Mouse (Mus musculus) liver, adult 2 months (tissue): ENCODE results near the gene Zfp113. TPM values are rescaled to one million over a fixed set of nuclear protein-coding genes. Genes with fewer than 3 reads are reported as not detected.
A peak's percentile ranks its signal among the peaks of the same experiment; 100 is the strongest.

Experiments
- DNase-seq: peaks from one replicate; pipeline ENCODE4 v3.0.0-alpha.2; 2011; ENCODE audit warnings: low read depth, low spot score; ENCODE audit errors: extremely low read depth
- H3K27ac ChIP-seq: fragments of 200-500 bp; replicated peaks from 2 replicates; pipeline ENCODE4 v1.5.1; 2012; ENCODE audit warnings: low read depth, mild to moderate bottlenecking, control low read depth, inconsistent platforms, low read length; ENCODE audit not compliant: insufficient read depth
- H3K27me3 ChIP-seq: fragments of 200-500 bp; 2 replicates; pipeline ENCODE4 v1.6.1; 2012; ENCODE audit warnings: mild to moderate bottlenecking, moderate library complexity, low read length, inconsistent platforms; ENCODE audit not compliant: control insufficient read depth, insufficient read depth
- H3K36me3 ChIP-seq: fragments of 200-500 bp; 2 replicates; pipeline ENCODE4 v1.6.1; 2012; ENCODE audit warnings: low read length, inconsistent platforms; ENCODE audit not compliant: control insufficient read depth, insufficient read depth
- H3K4me1 ChIP-seq: fragments of 200-500 bp; 2 replicates; pipeline ENCODE4 v1.6.1; 2011; ENCODE audit warnings: low read length; ENCODE audit not compliant: control insufficient read depth, insufficient read depth
- H3K4me3 ChIP-seq: fragments of 200-500 bp; 2 replicates; pipeline ENCODE4 v1.5.1; 2011; ENCODE audit warnings: low read depth, mild to moderate bottlenecking, control low read depth, low read length, moderate library complexity; ENCODE audit not compliant: insufficient read depth
- H3K79me2 ChIP-seq: fragments of 200-500 bp; 2 replicates; pipeline ENCODE4 v1.6.1; 2012; ENCODE audit warnings: inconsistent platforms, mild to moderate bottlenecking, low read length, moderate library complexity; ENCODE audit not compliant: control insufficient read depth, insufficient read depth
- H3K9ac ChIP-seq: fragments of 200-500 bp; 2 replicates; pipeline ENCODE4 v1.6.1; 2012; ENCODE audit warnings: low read depth, mild to moderate bottlenecking, control low read depth, inconsistent platforms, low read length
- CTCF ChIP-seq: fragments of 200-500 bp; IDR thresholded peaks from 2 replicates; pipeline ENCODE4 v1.5.1; 2011; ENCODE audit warnings: low read depth, low read length, control low read depth
- POLR2A ChIP-seq: fragments of 200-500 bp; IDR thresholded peaks from 2 replicates; pipeline ENCODE4 v1.6.1; 2011; ENCODE audit warnings: low read length, control low read depth; ENCODE audit not compliant: insufficient read depth; ENCODE audit errors: extremely low read depth
- WGBS: fragments of 180-500 bp; shearing (Covaris S2); methylation state at CpG from one replicate; pipeline ENCODE4 v1.1.7; 2018; 5-methylcytosine and 5-hydroxymethylcytosine counted together
- polyA plus RNA-seq: library from polyadenylated mRNA; depleted of rRNA; stranded (reverse); fragments of >200 nt; gene quantifications from 2 replicates; pipeline ENCODE4 v1.2.3, GENCODE M21; 2012
- total RNA-seq: library from RNA; depleted of rRNA; stranded (reverse); fragments of >200 nt; gene quantifications from 2 replicates; pipeline ENCODE4 v1.2.3, GENCODE M21; 2014

Gene Zfp113
- total and polyA plus RNA-seq, 2 experiments = 3.8 to 4.2 TPM

DNA sequence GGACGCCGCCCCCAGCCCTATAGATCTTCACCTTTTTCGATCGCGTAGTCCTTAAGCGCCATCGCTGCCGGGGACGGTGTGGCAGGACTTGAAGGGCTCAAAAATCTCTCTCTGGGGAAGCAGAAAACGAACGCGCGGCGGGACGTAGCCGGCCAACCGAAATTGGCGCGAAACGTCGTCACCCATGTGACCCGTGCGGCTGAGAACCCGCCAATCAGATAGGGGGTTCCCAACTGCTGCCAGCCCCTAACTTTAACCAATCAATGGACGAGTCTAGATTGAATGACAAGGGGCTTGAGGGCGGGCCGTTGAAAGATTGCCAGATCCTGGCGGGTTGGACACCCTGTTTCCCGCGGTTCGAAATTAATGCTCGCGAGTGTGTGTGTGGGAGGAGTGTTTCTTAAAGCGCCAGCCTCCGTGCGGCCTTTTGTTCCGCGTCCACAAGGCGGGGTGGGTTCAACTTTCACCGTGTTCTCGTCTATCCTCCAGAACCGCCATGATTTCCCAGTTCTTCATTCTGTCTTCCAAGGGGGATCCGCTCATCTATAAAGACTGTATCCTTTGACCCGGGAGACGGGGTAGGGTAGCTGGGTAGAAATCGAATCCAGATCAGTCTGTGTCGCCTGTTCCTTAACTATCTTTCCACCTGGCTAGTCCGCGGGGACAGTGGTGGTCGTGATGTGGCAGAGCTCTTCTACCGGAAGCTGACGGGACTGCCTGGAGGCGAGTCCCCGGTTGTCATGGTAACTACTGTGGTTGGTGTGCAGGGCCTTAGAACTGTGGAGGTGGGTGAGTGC is 16.3 kb upstream of the Zfp113 start, which contains the start of the genes Ap4m1 and Mcm7:
TSS of gene Ap4m1 (plus strand) at position 308 of the 797 bp plus-strand sequence.
TSS of gene Mcm7 (minus strand) at position 728 of the 797 bp plus-strand sequence.
- Histone ChIP-seq H3K27ac (peak within 1 kb of the TSS; percentile 62), H3K4me3 (peak within 1 kb of the TSS; percentile 61), H3K4me1 (peaks cover 2% of the 10 kb centered on the region; the same call in 1 of the 2 replicates), H3K36me3 (peaks cover under 1% of the 10 kb centered on the region; the same call in 1 of the 2 replicates), H3K9ac (peak within 1 kb of the TSS; percentile 60), H3K27me3 (no peaks in the 10 kb centered on the region), H3K79me2 (no peaks in the 10 kb centered on the region; the same call in 1 of the 2 replicates)
- TF ChIP-seq POLR2A (0 out of 2 replicates have a peak, but pooled peaks have one; percentile 15), CTCF (0 out of 2 replicates have a peak, but pooled peaks have one; percentile 3)
- under 1% methylated on average over 54 of the region's 54 CpGs for WGBS
- peak; percentile 94 for DNase-seq

DNA sequence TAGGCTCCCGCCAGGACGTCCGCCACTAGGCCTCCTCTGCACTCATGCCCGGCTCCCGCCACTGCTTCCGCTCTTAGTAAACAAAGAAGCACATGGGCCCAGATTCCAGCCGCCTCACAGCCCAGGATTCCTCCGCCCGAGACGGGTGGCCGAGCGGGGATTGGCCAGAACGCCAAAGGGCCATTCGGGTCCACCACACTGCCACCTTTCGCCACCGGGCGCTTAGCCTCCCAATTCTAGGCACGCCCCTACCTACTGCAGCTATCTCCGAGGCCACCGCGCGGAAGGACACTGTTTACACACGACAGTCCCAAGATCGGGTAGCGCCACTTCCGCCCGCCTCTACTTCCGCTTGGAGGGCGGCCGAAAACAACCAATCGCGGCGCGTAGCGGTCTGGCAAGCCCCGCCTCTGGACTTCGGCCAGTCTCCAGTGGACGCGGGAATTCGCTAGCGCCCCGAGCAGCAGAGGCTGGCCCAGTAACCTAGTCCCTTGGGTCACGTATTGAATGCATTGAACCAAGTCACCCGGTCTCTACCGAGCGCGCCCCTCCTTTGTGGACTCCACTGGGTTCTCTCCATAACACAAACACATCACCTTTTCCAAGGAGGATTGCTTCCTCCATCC is 15.5 kb upstream of the Zfp113 start:
- TF ChIP-seq CTCF (no peak), POLR2A (peak; percentile 37; the same call in 1 of the 2 replicates)
- peaks cover 2% of the 10 kb centered on the region; the same call in 1 of the 2 replicates for H3K4me1 ChIP-seq
- peak overlapping the region; percentile 49 for H3K9ac ChIP-seq
- H3K36me3 ChIP-seq = peaks cover 9% of the 10 kb centered on the region; the same call in 1 of the 2 replicates
- under 1% methylated on average over 47 of the region's 47 CpGs for WGBS
- peak overlapping the region; percentile 61 for H3K4me3 ChIP-seq
- H3K79me2 ChIP-seq = no peaks in the 10 kb centered on the region; the same call in 1 of the 2 replicates
- DNase-seq = peak; percentile 97
- no peaks in the 10 kb centered on the region for H3K27me3 ChIP-seq
- peak overlapping the region; percentile 62 for H3K27ac ChIP-seq

DNA sequence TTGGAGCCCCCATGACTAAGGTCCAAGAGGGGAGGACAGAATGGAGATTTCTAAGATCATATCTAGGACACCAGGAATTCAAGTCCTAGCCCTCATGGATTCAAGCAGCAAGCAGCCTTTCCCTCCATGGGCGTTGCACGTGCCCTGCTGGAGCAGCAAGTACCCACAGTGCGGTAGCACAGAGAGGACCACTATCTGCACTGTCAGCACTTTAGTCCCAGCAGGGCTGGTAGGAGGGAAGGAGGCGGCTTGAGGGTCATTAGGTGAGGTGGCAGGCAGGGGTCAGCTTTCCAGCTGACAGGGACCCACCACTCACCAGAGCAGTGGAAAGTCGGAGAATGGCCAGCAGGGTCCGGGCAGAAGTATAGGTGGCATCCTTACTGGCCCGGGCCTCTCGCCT is 10.1 kb upstream of the Zfp113 start:
- Histone ChIP-seq H3K4me1 (peaks cover 7% of the 10 kb centered on the region), H3K36me3 (peaks cover 26% of the 10 kb centered on the region; the same call in 1 of the 2 replicates), H3K9ac (no peak overlapping the region), H3K79me2 (peaks cover 2% of the 10 kb centered on the region; the same call in 1 of the 2 replicates), H3K27ac (no peak overlapping the region), H3K4me3 (no peak overlapping the region), H3K27me3 (no peaks in the 10 kb centered on the region)
- no peak for DNase-seq
- WGBS = 84% methylated on average over 8 of the region's 8 CpGs
- TF ChIP-seq CTCF = no peak
- TF ChIP-seq POLR2A = no peak

DNA sequence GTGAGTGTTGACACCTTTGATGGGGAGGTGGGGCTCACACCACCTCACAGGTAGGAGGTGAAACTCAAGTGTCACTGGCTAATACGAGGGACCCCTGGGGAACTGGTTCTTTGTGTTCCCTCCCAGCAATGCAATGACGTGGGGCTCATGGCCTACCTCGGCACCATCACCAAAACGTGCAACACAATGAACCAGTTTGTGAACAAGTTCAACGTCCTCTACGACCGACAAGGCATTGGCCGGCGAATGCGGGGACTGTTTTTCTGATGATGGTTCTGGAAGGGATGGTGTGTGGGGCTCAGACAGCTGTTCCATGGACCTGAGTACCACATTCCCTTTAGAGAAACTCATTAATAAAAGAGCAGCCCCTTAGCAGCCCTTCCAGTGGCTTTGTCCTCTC is 8.1 kb upstream of the Zfp113 start:
- 82% methylated on average over 10 of the region's 10 CpGs for WGBS
- TF ChIP-seq POLR2A (no peak), CTCF (no peak)
- Histone ChIP-seq H3K4me1 (peaks cover 7% of the 10 kb centered on the region), H3K27me3 (no peaks in the 10 kb centered on the region), H3K9ac (no peak overlapping the region), H3K79me2 (peaks cover 2% of the 10 kb centered on the region; the same call in 1 of the 2 replicates), H3K4me3 (no peak overlapping the region), H3K36me3 (peaks cover 26% of the 10 kb centered on the region; the same call in 1 of the 2 replicates), H3K27ac (no peak overlapping the region)
- DNase-seq = no peak

DNA sequence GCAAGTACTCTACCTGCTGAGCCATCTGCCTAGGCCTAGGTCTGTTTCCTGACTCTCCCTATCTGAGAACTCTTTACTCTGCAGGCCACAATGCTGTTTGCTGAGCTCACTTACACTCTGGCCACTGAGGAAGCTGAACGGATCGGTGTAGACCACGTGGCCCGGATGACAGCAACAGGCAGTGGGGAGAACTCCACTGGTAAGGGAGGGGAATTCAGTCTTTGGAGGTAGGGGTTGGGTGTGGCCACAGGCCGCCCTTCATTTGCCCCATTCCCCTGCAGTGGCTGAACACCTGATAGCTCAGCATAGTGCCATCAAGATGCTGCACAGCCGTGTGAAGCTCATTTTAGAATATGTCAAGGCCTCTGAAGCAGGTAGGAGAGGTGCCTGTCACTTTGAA is 7.5 kb upstream of the Zfp113 start:
- Histone ChIP-seq H3K27ac (no peak overlapping the region), H3K4me3 (no peak overlapping the region), H3K79me2 (peaks cover 2% of the 10 kb centered on the region; the same call in 1 of the 2 replicates), H3K9ac (no peak overlapping the region), H3K4me1 (peaks cover 7% of the 10 kb centered on the region), H3K27me3 (no peaks in the 10 kb centered on the region), H3K36me3 (peaks cover 26% of the 10 kb centered on the region; the same call in 1 of the 2 replicates)
- DNase-seq = no peak
- TF ChIP-seq POLR2A = no peak
- no peak for TF ChIP-seq CTCF
- 74% methylated on average over 6 of the region's 6 CpGs for WGBS
